Mouse (Mus musculus) G1E (cell line): ENCODE measurements around the gene Gm7347.
"Not testable (repeated sequence)": the region's sequence is repeated elsewhere in the genome, so short reads cannot be mapped to it uniquely, and the experiment has no call there.

ENCODE experiments used
- CTCF ChIP-seq: IDR thresholded peaks from 2 replicates; pipeline ENCODE4 v1.5.1; 2012; ENCODE audit warnings: low read depth, low read length, inconsistent platforms, mixed read lengths
- TAL1 ChIP-seq: conservative IDR thresholded peaks from 2 replicates; pipeline ENCODE4 v1.6.1; 2012; ENCODE audit warnings: low read depth, low read length, inconsistent platforms, mixed read lengths

DNA sequence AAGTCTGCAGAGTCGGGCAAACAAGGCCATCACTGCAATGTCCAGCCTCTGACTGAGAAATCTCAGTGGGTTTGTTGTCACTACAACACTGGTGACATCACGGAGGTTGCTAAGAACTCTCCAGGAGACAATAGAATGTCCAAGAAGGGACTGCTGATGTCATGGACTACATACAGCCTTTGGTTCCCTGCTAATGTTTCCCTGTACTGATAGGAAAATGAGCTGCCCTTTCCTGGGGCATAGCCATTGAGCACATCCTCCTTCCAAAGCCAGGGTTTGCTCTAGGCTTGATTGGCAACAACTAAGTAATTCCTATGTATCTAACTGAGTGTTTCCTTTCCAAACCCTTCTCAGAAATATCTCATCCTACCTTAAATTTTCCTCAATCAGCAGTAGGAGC is at the start of gene Gm7347:
- not testable (repeated sequence) for TF ChIP-seq CTCF, TAL1
